ENCODE assay signal across 12 mouse cellular contexts in the genomic region with DNA sequence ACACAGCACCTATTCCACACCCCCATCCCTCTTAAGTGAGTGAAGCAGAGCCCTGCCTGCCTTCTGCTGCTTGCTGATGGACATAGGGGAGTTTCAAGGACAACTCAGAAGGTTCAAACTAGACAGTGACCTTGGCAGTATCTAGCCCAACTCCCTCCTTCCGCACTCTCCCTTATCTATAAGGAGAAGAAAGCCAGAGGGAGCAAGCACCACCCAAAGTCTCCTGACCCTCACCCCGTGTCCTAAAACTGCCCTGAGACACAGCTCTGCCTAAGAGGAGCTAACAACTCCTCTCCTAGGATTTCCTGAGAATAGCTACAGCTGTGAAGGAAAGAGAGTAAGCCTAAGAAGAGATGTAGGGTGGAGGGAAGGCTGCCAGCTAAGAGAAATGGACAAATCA. TPM values are rescaled to one million over a fixed set of nuclear protein-coding genes. Genes with fewer than 3 reads are reported as not detected.
DNase-seq lines count a peak whose midpoint lies in the region; TF ChIP-seq lines count a peak whose summit lies in the region.
"Had no signal": no experiment of that assay in that cellular context is flagged by ENCODE, and none has a peak within 500 bp of the region (broad histone marks: within the 10 kb centered on the region; RNA-seq: fewer than 3 reads in every experiment).

No protein-coding gene starts in this region.

- no peak overlapping the region for H3K4me3 ChIP-seq in layer of hippocampus, adult 2 months
- H3K4me3 ChIP-seq: embryonic facial prominence, embryonic 15.5 days; forebrain, embryonic 15.5 days; heart, adult 2 months; heart, embryonic 12.5 days; hindbrain, embryonic 15.5 days had no signal

- DNase-seq in adrenal gland, adult (ENCODE audit: inconsistent age in 2 of 2, low spot score in 1 of 2) = peak; percentile 21 to 50
- DNase-seq in adrenal gland, adult 8-10 months = no peak
- DNase-seq in layer of hippocampus, adult 2 months (ENCODE audit: low spot score in 2 of 2) = no peak
- DNase-seq in layer of hippocampus, adult 9-11 months = no peak
- peak; percentile 69 for DNase-seq in ovary, adult 18-20 months (ENCODE audit: low spot score)
- no peak for DNase-seq in ovary, postnatal 10 days (ENCODE audit: low spot score)
- no peak for DNase-seq in kidney, adult 11 months

- no peak for TF ChIP-seq CTCF in layer of hippocampus, adult 2 months (conservative IDR thresholded peaks at IDR 0.05)

- peak overlapping the region; percentile 61; the same call in 1 of the 2 replicates for H3K27ac ChIP-seq in layer of hippocampus, adult 2 months
- H3K27ac ChIP-seq: embryonic facial prominence, embryonic 15.5 days; forebrain, embryonic 15.5 days; hindbrain, embryonic 15.5 days had no signal

RNA-seq across cellular contexts. Expression of gene Scmh1, which starts 37.0 kb away (rescaled TPM):
- total RNA-seq in adrenal gland, adult 8-10 months (2022) = 10 to 100 TPM; 31.8 to 57.1 (median 47.6) TPM
- total RNA-seq in layer of hippocampus, adult 2 months (2021) = 10 to 100 TPM; 87.9 to 92.3 TPM

Comparison
In these comparisons a context has a peak if more than half of its experiments do, and no peak if none do; other contexts are left out.
1. DNase-seq: peak in adrenal gland, adult (2 of 2) and ovary, adult 18-20 months (single experiment); none in adrenal gland, adult 8-10 months (single experiment), layer of hippocampus, adult 2 months (0 of 2), layer of hippocampus, adult 9-11 months (single experiment), ovary, postnatal 10 days (single experiment) and kidney, adult 11 months (single experiment).